Mouse (Mus musculus) olfactory bulb, adult 2 months (tissue): ENCODE measurements around the gene Ptgr2.

Source experiments
- CTCF ChIP-seq: fragments of 200-500 bp; IDR thresholded peaks from 2 replicates; pipeline ENCODE4 v1.5.1; 2012; ENCODE audit warnings: low read depth, mild to moderate bottlenecking, low read length, moderate library complexity; ENCODE audit not compliant: insufficient read depth
- POLR2A ChIP-seq: fragments of 200-500 bp; IDR thresholded peaks from 2 replicates; pipeline ENCODE4 v1.6.1; 2012; ENCODE audit warnings: mild to moderate bottlenecking, low read depth, low read length, moderate library complexity; ENCODE audit not compliant: insufficient read depth

DNA sequence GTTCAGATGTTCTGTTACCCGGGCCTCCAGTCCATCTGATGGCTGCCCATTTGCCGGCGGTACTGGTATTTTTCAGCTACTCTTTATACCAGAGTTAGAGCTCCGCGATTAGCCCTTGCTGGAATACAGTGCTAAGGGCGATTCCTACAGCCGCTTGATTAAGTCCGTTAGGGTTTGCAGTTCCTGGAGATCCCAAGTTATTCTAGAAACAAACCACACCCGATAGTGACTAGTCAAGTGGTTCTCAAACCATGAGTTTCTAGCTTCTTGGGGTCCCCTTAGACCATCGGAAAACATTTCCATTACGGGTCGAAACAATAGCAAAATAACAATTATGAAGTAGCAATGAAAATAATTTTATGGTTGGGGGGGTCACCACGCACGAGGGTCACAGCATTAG is 641 bp upstream of the Ptgr2 start:
- TF ChIP-seq POLR2A, result no peak
- no peak for TF ChIP-seq CTCF
